In genomic region chr5:131181231-131181630, GRCm38 (mm10) we compare ENCODE assay signal across 12 mouse cellular contexts.
DNase-seq lines count a peak whose midpoint lies in the region; ATAC-seq lines count a peak whose summit lies in the region.
"Had no signal": no experiment of that assay in that cellular context is flagged by ENCODE, and none has a peak within 500 bp of the region (broad histone marks: within the 10 kb centered on the region; RNA-seq: fewer than 3 reads in every experiment).

No protein-coding gene starts in this region.

- H3K9me3 ChIP-seq in heart, embryonic 12.5 days (replicated peaks): no peaks in the 10 kb centered on the region
- 0 out of 2 replicates have a peak, but pooled peaks cover 6% of the 10 kb centered on the region for H3K9me3 ChIP-seq in liver, embryonic 12.5 days (replicated peaks)
- H3K9me3 ChIP-seq: hindbrain, embryonic 15.5 days; midbrain, embryonic 12.5 days had no signal

- no peaks in the 10 kb centered on the region for H3K36me3 ChIP-seq in heart, embryonic 12.5 days
- H3K36me3 ChIP-seq in liver, embryonic 12.5 days: no peaks in the 10 kb centered on the region
- H3K36me3 ChIP-seq: G1E; hindbrain, embryonic 15.5 days; midbrain, embryonic 12.5 days had no signal

- DNase-seq in adrenal gland, postnatal 36 days: peak; percentile 6 to 9
- DNase-seq in adrenal gland, postnatal 25 days: no peak
- peak; percentile 65 for DNase-seq in layer of hippocampus, adult 9-11 months
- no peak for DNase-seq in layer of hippocampus, postnatal 10 days (ENCODE audit: low spot score in 2 of 2)
- peak; percentile 52 to 54 for DNase-seq in right cerebral cortex, postnatal 36 days (ENCODE audit: low spot score in 2 of 2)
- DNase-seq in lung, postnatal 10 days: no peak
- DNase-seq: adrenal gland, postnatal 14 days had no signal

- H3K4me3 ChIP-seq in heart, embryonic 12.5 days: no peak overlapping the region
- H3K4me3 ChIP-seq in liver, embryonic 12.5 days: no peak overlapping the region
- H3K4me3 ChIP-seq: hindbrain, embryonic 15.5 days; midbrain, embryonic 12.5 days had no signal

- no peak overlapping the region for H3K9ac ChIP-seq in heart, embryonic 12.5 days
- H3K9ac ChIP-seq in liver, embryonic 12.5 days: no peak overlapping the region
- H3K9ac ChIP-seq: hindbrain, embryonic 15.5 days; midbrain, embryonic 12.5 days had no signal

- no peak overlapping the region for H3K4me2 ChIP-seq in heart, embryonic 12.5 days
- no peak overlapping the region for H3K4me2 ChIP-seq in liver, embryonic 12.5 days
- H3K4me2 ChIP-seq: hindbrain, embryonic 15.5 days; midbrain, embryonic 12.5 days had no signal

- H3K27ac ChIP-seq in heart, embryonic 12.5 days (ENCODE audit: poor library complexity, severe bottlenecking): peak overlapping the region; percentile 52; the same call in 1 of the 2 replicates
- no peak overlapping the region for H3K27ac ChIP-seq in liver, embryonic 12.5 days
- H3K27ac ChIP-seq: hindbrain, embryonic 15.5 days; midbrain, embryonic 12.5 days had no signal

- ATAC-seq in heart, embryonic 12.5 days (ENCODE audit: insufficient number of reproducible peaks, low FRiP score): no peak
- ATAC-seq in liver, embryonic 12.5 days: no peak

- no peaks in the 10 kb centered on the region for H3K27me3 ChIP-seq in heart, embryonic 12.5 days (replicated peaks)
- no peaks in the 10 kb centered on the region for H3K27me3 ChIP-seq in liver, embryonic 12.5 days (replicated peaks)
- H3K27me3 ChIP-seq: hindbrain, embryonic 15.5 days; midbrain, embryonic 12.5 days had no signal

- WGBS in heart, embryonic 12.5 days: 61% methylated on average over 1 of the region's 1 CpGs
- 48% methylated on average over 1 of the region's 1 CpGs for WGBS in liver, embryonic 12.5 days (ENCODE audit: insufficient replicate concordance)

- H3K4me1 ChIP-seq in heart, embryonic 12.5 days (replicated peaks): peaks cover 14% of the 10 kb centered on the region
- no peaks in the 10 kb centered on the region for H3K4me1 ChIP-seq in liver, embryonic 12.5 days

Comparison
In these comparisons a context has a peak if more than half of its experiments do, and no peak if none do; other contexts are left out.
1. DNase-seq: peak in adrenal gland, postnatal 36 days (2 of 2), layer of hippocampus, adult 9-11 months (single experiment) and right cerebral cortex, postnatal 36 days (2 of 2); none in adrenal gland, postnatal 25 days (single experiment), layer of hippocampus, postnatal 10 days (0 of 2) and lung, postnatal 10 days (single experiment).